Mouse (Mus musculus) spleen, adult 2 months (tissue): ENCODE measurements around the gene Galnt6.

Source experiments
- CTCF ChIP-seq: fragments of 200-500 bp; IDR thresholded peaks from 2 replicates; pipeline ENCODE4 v1.5.1; 2011; ENCODE audit warnings: mild to moderate bottlenecking, inconsistent platforms; ENCODE audit not compliant: insufficient read depth, insufficient read length, insufficient replicate concordance; ENCODE audit errors: extremely low read depth
- POLR2A ChIP-seq: fragments of 200-500 bp; IDR thresholded peaks from 2 replicates; pipeline ENCODE4 v1.6.1; 2011; ENCODE audit warnings: low read depth, low read length, inconsistent platforms

DNA sequence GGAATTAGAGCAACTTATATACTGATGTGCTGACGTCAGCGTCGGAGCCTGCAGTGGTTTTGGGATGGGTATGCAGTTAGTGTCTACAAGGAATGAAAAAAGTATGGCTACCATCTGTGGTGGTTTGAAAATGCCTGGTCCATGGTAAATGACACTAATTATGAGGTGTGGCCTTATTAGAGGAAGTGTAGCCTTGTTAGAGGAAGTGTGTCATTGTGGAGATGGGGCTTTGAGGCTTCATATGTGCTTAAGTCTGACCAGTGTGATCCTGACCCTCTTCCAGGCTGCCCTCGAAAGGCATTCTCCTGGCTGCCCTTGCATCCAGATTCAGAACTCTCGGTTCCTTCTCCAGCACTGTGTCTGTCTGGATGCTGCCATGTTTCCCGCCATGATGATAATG, 14.1 kb upstream of the Galnt6 start:
- TF ChIP-seq POLR2A (no peak), CTCF (no peak)
